Mouse (Mus musculus): ENCODE measurements around the gene Glis3.

Glis3 gene

DNA sequence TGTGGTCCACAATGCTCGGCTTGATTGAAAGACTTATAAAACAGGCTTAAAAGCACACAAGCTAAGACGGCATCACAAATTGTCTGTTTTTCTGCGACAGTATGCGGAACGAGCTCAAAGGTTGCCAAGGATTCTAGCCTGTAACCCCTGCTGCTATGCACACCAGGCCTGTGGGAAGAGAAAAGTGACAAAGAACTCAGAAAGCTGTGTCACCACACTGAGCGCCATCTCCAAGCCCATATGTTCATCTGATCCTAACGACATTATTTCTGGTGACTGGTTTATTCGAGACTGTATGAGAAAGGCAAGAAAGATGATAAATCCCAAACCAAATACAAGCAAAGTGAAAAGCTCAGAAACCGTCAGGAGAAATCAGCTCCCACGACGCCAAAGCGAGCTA, 144.9 kb downstream of the Glis3 start:
- DNase-seq (ENCODE audit: low read depth, low spot score) = no peak

DNA sequence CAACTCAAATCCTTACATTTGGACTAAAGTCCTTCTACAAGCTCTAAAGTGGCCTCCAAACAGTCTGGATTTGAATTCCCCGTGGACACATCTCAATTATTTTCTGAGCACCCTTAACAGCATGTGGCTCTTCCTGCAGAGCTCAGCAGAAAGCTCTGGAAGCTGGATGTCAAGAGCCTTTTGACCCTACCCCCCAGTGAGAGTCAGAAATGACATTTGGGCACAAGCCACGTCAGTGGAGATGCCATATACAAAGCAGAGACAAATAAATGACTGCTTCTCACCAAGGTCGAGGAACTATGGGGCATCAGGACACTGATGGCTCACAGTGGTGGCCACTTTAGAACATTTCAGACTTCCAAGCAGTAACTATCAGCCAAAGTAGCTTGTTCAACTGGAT, 146.3 kb downstream of the Glis3 start:
- no peak for DNase-seq (ENCODE audit: low read depth, low spot score)

DNA sequence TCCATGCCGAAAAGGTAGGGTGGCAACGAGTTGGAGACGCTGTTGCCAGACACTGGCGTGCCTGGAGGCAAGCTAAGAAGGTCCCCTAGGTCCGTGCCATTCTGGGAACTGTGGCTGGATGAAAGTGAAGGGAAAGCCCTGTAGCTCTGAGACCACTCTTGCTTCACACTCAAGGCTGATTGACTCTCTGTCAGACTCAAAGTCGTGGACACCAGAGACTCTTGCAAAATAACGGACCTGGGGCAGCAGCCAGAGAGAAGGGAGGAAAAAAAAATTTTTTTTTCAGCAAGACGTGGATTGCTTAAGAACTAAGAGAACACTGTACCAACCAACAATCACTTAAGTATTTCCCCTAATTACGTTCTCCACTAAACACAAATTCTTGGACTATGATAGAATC, 148.1 kb downstream of the Glis3 start:
- no peak for DNase-seq (ENCODE audit: low read depth, low spot score)

DNA sequence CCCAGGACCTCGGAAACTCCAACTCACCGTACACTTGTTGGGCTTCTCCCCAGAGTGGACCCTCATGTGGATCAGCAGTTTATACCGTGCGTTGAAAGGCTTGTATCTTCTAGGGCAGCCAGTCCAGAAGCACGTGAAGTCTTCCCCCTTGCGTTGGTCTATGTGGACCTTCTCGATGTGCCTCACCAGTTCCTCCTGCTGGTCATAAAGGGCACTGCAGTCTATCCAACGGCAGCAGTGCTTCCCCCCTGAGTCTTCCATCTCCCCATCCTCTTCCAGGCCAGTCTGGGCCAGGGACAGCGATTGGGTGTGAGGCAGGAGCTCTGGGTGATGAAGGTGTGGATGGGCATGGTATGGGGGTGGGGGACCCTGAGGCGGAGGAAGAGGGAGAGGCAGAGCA, 149.0 kb downstream of the Glis3 start:
- no peak for DNase-seq (ENCODE audit: low read depth, low spot score)

DNA sequence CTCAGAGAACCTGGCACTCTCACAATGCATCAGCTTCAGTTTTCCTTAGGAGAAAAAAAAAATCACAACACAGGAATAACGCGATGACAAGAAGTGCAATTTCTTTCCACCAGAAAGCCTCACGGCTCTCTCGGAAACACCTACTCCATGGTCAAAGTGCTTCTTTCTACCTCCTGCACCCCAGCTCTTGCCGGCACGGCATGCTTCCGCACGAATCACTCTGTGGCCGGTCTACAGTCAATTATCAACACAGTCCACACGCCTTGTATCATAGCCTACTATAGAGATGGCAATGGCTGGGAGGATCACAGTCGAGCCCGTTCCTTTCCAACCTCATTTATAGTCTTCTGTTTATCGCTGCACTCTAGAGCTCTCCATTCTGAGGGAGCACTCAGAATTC, 150.9 kb downstream of the Glis3 start:
- DNase-seq (ENCODE audit: low read depth, low spot score) = no peak

DNA sequence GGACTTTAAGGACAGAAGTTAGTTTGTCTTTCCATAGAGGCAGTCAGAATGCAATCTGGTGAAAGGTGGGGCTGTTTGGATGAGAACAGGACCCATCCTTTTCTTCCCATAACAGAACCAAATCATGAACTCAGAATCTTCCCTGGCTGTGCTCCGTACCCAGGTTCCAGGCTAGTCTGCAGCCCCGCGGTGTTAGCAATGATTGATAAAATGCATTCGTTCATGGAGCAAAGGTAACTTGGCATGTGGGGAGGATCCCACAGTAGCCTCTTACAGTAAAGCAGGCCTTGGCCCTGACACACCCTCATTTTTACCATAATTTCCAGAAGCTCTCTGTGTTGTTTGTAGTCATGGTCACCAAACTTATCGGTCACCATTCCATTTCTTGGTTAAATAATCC, 152.4 kb downstream of the Glis3 start:
- no peak for DNase-seq (ENCODE audit: low read depth, low spot score)

DNA sequence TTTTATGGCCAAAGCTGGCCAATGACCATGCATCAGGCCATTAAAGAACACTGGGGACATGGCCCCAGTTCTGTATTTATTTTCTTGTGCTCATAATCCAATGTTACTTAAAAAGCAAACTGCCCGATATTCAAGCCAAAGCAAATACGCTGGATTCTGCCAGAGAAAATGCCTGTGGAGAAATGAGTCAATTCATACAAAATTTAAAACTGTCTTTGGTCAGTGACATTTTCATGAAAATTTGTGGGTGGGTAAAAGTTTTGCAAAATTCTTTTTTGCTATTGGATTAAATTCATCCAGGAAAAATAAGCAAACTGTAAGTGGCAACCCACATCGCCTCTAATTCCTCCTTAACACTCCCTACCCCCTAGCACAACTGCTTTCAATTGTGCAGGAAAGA, 154.5 kb downstream of the Glis3 start:
- DNase-seq (ENCODE audit: low read depth, low spot score) = no peak

DNA sequence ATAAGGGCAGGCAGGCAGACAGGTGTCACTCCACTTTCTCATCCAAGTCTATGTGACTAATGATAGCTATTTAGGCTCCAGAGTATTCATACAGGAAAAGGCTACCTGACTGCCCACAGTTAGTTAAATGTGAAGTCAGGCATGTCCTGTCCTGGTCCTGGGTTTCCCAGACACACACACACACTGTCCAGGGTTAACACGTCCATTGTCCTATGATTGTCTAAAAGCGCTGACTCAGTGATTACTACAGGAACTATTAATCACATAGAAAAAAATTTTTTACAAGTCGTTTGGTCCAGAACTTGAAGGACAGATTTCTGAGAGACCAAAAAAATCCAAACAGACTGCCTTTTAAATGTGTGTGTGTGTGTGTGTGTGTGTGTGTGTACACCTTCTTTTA, 157.6 kb downstream of the Glis3 start:
- DNase-seq (ENCODE audit: low read depth, low spot score) = no peak

DNA sequence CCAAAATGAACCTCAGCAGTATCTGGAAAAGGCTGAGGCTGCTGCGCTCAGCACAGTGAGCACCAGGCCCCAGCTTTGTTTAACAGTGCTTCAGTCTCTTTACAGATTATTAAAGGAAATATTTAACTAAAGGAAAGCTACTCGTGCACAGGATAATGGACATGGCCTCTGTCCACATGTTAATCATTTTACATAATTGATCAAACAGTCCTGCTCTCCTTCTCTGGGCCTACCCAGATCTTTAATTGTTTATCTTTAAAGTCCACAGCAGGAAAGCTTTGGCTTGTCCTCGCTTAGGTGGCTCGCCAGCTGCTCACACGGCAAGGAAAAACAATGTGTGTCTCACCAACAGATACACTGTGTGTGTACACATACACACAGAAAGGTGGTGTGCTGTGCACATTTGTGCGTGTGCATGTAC, 159.1 kb downstream of the Glis3 start:
- DNase-seq (ENCODE audit: low read depth, low spot score) = no peak

DNA sequence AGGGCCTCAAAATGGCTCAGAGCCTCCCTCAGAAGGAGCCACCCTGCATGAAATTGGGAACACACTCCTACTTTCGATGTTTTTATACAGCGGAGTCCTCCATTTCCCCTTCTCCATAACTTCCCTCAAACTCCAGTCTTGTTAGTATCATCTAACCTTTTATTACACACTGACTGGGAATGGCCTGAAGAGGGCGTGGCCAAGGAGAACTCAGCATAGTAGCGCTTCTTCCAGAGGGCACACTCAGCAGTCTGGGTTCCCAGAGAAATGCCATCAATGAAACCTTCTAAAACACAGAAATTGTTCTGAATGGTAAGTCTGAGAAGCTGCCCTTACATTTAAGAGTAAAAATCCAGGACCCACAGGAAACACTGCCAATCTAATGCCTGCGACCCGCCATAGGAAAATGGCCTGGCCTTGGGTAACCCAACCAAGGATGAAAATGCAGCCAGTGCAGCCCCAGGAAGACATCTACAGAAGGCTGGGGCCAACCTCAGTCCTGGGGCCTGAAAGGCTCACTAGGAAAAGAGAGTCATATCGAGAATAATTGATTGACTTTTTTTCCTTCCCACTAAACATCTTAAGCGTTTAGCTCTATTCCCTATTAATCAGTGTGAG, 159.6 kb downstream of the Glis3 start:
- DNase-seq (ENCODE audit: low read depth, low spot score) = no peak

DNA sequence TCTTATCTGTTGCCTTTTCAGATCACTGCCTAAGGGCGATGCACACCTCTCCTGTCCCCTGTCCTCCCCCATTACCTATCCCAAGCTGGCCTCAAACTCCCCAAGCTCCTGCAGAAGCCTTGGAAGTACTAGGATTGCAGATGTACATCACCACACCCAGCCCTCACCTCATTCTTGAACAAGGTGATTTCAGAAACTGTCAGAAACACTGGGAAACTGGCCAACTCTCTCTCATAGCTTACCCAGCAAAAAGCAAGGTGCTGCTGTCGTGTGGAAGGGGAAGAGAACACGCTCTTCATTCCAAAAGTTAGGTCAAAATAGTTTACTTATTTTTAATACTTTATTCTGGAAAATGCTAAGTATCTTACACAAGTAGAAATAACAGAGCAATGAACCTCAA, 160.6 kb downstream of the Glis3 start:
- no peak for DNase-seq (ENCODE audit: low read depth, low spot score)

DNA sequence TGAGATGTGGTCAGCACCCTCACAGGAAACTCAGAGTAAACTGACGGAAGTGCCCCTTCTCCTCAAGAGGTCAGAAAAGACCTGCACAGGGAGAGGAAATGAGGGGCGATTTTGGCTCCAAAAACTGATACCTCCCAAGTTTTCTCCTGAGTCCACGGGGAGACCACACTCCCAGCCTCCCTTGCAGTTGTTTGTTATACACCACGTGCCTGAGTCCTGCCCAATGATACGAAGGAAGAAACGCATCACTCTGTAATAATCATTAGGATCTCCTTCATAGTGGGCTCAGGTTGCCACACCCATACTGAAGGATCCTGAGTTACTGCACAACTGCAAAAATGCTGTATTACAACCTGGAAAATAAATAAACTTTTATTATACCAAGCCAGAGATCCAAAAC, 161.0 kb downstream of the Glis3 start:
- DNase-seq (ENCODE audit: low read depth, low spot score) = no peak

DNA sequence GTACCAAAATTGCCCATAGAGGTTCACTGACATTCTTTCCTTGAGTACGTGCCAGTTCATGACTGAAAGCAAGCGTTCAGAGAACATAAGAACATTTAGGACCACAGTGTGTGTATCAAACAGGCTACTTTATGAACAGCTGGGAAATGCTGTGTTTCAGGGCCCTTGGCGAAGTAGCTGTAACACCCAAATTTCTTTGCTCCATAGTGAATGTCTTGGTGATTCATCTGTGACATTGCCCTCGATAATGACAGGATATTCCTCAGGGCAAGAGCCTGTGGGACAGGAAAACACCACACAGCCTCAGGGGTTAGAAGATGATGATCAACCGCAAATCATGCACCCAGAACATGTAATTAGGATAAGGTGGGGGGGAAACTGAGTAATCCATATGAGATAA, 161.6 kb downstream of the Glis3 start:
- no peak for DNase-seq (ENCODE audit: low read depth, low spot score)

DNA sequence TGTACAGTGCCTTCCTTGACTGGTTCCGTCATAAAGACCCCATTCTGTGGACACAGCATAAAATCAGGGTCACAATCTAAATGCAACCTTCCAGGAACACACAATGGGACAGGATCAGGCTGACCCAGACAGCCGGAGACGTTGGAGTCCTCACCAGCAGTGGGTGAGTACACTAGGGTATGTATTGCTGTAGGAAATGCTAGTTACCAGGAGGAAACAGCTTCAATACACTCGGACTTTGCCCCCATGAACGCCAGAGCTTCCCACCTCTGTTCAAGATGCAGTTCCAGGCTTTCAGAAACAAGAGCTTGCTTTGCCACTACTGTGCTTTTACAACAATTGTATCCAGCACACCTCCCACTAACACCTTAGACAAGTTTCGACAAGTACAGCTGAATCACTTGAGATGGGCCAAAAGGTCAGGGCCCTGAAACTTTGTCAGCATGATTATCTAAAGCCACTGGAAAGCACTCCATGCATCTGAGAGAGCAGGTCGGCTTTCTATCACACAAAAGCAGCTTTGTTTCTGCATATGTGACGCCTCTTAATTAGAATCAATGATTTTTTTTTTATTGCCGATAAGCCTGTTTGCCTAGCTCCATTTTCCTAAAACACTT, 162.3 kb downstream of the Glis3 start:
- no peak for DNase-seq (ENCODE audit: low read depth, low spot score)

DNA sequence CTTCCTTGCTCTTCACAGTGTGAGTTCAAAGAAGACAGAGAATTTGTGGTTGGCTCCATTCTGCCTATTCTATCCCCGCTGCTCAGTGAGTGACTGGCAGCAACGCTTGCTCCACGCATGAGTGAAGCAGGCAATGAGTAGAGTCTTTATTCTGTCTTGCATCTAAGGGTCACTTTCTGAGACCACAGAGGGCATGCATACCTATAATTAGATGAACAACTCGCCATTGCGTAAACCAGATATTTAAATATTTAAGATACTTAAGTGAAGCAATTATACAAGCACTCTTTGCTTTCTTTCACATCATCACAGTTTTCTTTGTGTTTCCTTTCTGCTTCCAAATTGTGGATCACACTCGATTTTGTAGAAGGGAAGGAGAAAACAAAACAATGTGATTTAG, 163.4 kb downstream of the Glis3 start:
- DNase-seq (ENCODE audit: low read depth, low spot score) = no peak

DNA sequence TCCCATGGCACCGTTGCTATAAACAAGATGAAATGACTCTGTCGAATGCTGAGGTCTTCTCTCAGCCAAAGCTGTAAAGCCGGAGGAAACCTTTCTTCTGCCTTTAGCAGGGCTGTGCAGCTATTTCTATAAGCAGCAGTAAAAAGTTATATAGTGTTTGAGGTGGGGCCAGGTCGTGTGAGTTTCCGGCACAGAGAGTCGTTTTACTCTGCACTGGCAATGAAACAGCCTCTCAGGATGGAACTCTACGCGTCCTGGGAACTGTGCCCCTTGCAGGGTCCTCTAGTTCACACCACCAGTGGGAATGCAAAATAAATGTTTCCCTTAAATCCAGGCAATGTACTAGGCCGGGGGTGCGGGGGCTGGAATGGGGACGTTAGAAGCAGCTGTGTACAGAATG, 167.4 kb downstream of the Glis3 start:
- no peak for DNase-seq (ENCODE audit: low read depth, low spot score)

DNA sequence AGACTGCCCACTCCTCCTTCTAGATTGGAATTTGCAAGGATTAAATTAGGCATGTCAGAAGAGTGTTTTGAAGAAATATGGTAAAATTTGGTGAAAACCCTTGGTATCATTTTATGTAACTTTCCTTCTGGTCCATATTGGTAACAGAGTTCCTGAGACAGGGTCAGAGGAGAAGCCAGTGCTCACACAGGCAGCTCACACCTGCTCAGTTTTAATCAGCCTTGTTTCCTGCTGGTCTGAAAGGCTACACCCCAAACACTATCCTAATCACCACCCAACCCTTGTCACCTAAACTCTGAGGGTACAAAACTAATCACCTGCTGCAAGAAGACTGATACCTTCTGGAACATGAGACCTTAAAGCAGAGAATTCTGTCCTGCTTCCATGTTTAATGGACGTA, 168.0 kb downstream of the Glis3 start:
- no peak for DNase-seq (ENCODE audit: low read depth, low spot score)

DNA sequence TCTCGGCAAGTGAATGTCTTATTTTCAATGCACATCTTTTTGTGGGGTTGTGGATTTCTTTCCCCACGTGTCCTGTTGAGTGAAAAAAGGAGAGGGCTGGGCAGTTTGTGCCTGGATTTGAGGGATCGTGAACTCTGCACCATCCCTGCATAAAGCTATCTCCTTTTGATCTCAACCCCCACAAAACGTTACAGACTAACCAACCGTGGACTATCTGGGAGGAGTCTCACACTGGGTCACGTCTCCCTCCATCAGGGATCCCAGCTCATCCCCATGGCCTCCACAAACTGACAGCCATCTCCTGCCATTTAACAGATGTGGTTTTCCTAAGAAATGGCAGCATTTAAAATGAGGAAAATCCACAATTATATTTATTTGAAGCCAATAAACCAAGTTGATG, 174.5 kb downstream of the Glis3 start:
- DNase-seq (ENCODE audit: low read depth, low spot score) = no peak

DNA sequence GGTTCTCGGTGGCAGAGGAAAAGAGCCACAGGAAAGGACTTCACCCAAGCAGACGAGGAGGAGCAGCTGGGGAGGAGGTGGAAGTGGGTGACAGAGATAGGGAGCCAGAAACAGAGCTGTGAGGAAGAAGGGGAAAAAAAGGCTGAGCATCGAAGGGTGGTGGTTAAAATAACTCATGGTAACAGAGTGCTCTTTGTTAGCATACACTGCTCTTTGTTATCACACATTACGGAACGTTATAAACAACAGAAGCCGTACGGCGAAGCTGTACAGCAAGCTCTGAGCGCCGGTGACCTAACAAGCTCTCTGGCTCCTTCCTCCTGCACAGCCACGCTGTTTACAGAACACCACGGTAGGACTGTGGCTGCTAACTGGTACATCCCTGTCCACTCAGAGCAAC, 176.9 kb downstream of the Glis3 start:
- DNase-seq (ENCODE audit: low read depth, low spot score) = no peak

DNA sequence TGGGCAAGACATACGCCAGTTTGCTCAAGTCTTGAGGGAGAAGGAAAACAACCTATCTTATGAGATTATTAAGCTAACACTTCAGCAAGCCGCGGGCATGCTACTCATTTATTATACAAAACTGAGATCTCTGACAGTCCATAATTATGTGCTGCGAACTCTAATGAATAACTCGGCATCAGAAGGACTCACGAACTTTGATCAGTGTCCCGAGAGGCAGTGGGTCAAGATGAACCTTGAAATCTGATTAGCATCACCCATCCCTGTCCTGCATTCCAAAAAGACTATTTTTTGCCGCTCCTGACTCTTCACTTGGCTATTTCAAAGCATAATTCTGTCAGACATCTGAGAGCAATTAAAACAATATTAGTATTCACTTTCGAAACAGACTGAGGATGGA, 178.9 kb downstream of the Glis3 start:
- DNase-seq (ENCODE audit: low read depth, low spot score) = no peak

DNA sequence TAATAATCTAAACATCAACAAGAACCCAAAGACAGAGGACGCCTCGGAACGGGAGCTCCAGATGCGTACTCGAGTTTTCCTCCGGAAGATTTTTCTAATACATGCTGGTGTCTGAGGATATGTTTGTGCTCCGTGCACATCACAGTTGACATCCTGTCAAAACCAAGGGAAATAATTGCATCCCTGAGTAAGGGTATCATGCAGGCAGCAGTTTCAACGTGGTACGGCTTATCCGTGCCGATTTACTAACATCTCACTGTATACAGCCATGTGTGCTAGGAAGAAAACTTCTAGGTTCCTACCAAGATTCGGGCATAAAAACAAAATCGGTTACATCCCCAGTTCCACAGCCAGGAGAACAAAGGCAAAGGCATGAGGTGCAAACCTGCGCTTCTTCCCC, 179.4 kb downstream of the Glis3 start:
- no peak for DNase-seq (ENCODE audit: low read depth, low spot score)

DNA sequence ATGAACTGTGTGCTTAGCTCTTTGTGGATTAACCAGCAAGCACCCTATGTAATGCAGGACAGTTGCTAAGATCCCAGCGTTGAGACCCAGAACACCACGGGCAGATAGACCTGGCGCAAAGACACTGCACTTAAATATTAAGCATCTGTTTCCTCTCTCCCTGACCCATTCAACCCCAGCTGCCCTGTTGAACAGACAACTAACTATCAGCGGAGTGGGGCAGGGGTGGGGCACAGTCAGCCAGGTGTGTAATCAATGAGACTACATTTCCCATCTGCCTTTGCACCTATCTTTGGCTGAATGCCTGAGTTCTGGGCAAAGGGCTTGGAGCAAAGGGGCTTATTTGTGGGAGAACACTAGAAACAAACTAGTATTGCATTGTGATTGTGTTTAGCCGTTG, 180.1 kb downstream of the Glis3 start:
- DNase-seq (ENCODE audit: low read depth, low spot score) = no peak

DNA sequence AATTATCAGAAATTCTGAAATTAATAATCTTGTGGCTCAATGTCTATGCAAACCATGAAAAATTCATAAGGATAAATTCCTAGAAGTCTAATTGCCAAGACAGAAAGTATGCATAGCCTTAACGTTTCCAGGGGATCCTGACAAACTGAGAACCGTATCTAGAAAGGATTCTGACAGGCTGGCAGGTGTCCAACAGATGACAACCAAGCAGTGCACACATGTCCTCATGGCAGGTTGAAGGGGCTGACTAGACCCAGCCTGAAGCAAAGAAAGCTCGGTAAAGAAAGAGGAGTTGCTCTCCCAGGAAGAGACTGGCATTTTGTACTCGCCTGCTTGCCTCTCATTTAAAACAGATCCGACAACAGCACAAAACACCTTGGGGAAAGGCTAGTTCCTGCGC, 184.0 kb downstream of the Glis3 start:
- no peak for DNase-seq (ENCODE audit: low read depth, low spot score)

DNA sequence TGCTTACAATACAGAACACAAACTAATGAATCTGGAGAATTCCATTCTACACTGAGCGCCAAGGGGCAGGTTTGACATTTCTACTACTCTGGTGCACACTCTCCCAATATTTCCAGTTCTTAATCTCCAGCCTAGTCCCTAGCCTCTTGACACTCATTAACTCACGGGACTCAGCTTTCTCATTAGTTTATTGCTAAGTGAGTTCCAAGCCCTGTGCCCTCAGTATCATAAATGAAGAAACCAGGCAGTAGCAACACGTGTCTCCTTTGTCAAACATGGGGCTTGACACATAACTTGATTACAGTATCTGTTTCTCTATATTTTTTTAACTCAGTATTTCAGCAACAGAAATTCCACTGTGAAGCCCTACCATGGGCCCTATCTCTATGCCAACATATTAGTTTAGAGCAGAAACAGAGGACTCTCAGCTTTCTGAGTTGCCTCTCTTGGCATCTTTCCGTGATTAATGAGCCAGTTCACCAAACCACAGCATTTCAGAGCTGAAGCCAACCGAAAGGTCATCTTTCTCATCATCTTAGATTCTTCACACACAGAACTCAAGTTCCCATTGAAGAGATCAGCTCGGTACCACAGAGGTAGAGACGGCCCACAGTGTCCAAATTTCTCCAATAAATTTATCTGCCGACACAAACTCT, 186.1 kb downstream of the Glis3 start:
- DNase-seq (ENCODE audit: low read depth, low spot score) = no peak
